Mouse (Mus musculus) large intestine, adult 2 months (tissue): ENCODE data around the gene Fpgs. TPM values are rescaled to one million over a fixed set of nuclear protein-coding genes. Genes with fewer than 3 reads are reported as not detected.

ENCODE experiments used
- DNase-seq: peaks from one replicate; pipeline ENCODE4 v3.0.0-alpha.2; 2012; ENCODE audit warnings: low read depth, low spot score
- WGBS: fragments of 180-500 bp; shearing (Covaris S2); methylation state at CpG from one replicate; pipeline ENCODE4 v1.1.7; 2018; 5-methylcytosine and 5-hydroxymethylcytosine counted together
- polyA plus RNA-seq: library from polyadenylated mRNA; depleted of rRNA; stranded (reverse); fragments of >200 nt; gene quantifications from 2 replicates; pipeline ENCODE4 v1.2.3, GENCODE M21; 2012

The Fpgs gene
- polyA plus RNA-seq, 1 experiment: 31.5 TPM

GRCm38 (mm10) chr2:32676821-32677220, 27.1 kb downstream of the Fpgs start:
- 96% methylated on average over 3 of the region's 3 CpGs for WGBS
- DNase-seq: no peak

- WGBS: 36% methylated on average over 16 of the region's 16 CpGs
- DNase-seq: peak; percentile 77
Observed at GRCm38 (mm10) chr2:32673176-32673917, 30.6 kb downstream of the Fpgs start.

- DNase-seq: no peak
- 84% methylated on average over 9 of the region's 9 CpGs for WGBS
Observed at GRCm38 (mm10) chr2:32671907-32672595, 31.9 kb downstream of the Fpgs start.

- DNase-seq: no peak
- WGBS: 89% methylated on average over 9 of the region's 9 CpGs
Observed at GRCm38 (mm10) chr2:32671147-32671546, 32.8 kb downstream of the Fpgs start.

- no peak for DNase-seq
- 66% methylated on average over 3 of the region's 3 CpGs for WGBS
Observed at GRCm38 (mm10) chr2:32669876-32670275, 34.1 kb downstream of the Fpgs start.

GRCm38 (mm10) chr2:32668176-32668575, 35.8 kb downstream of the Fpgs start:
- WGBS: 84% methylated on average over 7 of the region's 7 CpGs
- DNase-seq: no peak

- 56% methylated on average over 11 of the region's 11 CpGs for WGBS
- DNase-seq: no peak
Observed at GRCm38 (mm10) chr2:32667775-32668174, 36.2 kb downstream of the Fpgs start.

GRCm38 (mm10) chr2:32665853-32666252, 38.1 kb downstream of the Fpgs start:
- no peak for DNase-seq

GRCm38 (mm10) chr2:32665345-32665744, 38.6 kb downstream of the Fpgs start:
- 86% methylated on average over 8 of the region's 8 CpGs for WGBS
- DNase-seq: no peak

More at GRCm38 (mm10) chr2:32665853-32666252, 38.1 kb downstream of the Fpgs start:
- 52% methylated on average over 6 of the region's 6 CpGs for WGBS

GRCm38 (mm10) chr2:32662291-32662690, 41.7 kb downstream of the Fpgs start:
- no peak for DNase-seq
- 43% methylated on average over 5 of the region's 5 CpGs for WGBS

- 51% methylated on average over 7 of the region's 7 CpGs for WGBS
- no peak for DNase-seq
Observed at GRCm38 (mm10) chr2:32661509-32662107, 42.3 kb downstream of the Fpgs start.

GRCm38 (mm10) chr2:32658873-32659272, 45.1 kb downstream of the Fpgs start:
- no peak for DNase-seq
- 90% methylated on average over 2 of the region's 2 CpGs for WGBS

- no peak for DNase-seq
- 71% methylated on average over 12 of the region's 12 CpGs for WGBS
Observed at GRCm38 (mm10) chr2:32655826-32656225, 48.1 kb downstream of the Fpgs start.

- WGBS: 70% methylated on average over 3 of the region's 3 CpGs
- no peak for DNase-seq
Observed at GRCm38 (mm10) chr2:32655394-32655744, 48.6 kb downstream of the Fpgs start.

- DNase-seq: no peak
- WGBS: 78% methylated on average over 14 of the region's 14 CpGs
Observed at GRCm38 (mm10) chr2:32654743-32655393, 49.1 kb downstream of the Fpgs start.

- DNase-seq: no peak
- 68% methylated on average over 7 of the region's 7 CpGs for WGBS
Observed at GRCm38 (mm10) chr2:32653764-32654163, 50.2 kb downstream of the Fpgs start.

- no peak for DNase-seq
- 62% methylated on average over 7 of the region's 7 CpGs for WGBS
Observed at GRCm38 (mm10) chr2:32647366-32647765, 56.6 kb downstream of the Fpgs start.

- DNase-seq: no peak
- WGBS: 62% methylated on average over 31 of the region's 31 CpGs
Observed at GRCm38 (mm10) chr2:32646379-32647056, 57.4 kb downstream of the Fpgs start, which contains the start of gene Eng. Gene Eng, plus strand, starts transcription at chr2:32646595.

- 70% methylated on average over 3 of the region's 3 CpGs for WGBS
Observed at GRCm38 (mm10) chr2:32645647-32646046, 58.3 kb downstream of the Fpgs start.

More at GRCm38 (mm10) chr2:32645647-32646046, 58.3 kb downstream of the Fpgs start:
- no peak for DNase-seq
